Mouse (Mus musculus) erythroblast, adult 5-6 weeks (primary cell): Measurements from ENCODE around the gene Umad1. TPM values are rescaled to one million over a fixed set of nuclear protein-coding genes. Genes with fewer than 3 reads are reported as not detected.

Experiments
- ATAC-seq: replicated peaks from 2 replicates; pipeline ENCODE4 v1.8.0; 2016; ENCODE audit warnings: moderate number of reproducible peaks, mild to moderate bottlenecking, moderate TSS enrichment, inconsistent platforms; ENCODE audit not compliant: poor library complexity, low FRiP score, severe bottlenecking
- total RNA-seq, 2 experiments: library from RNA; stranded (forward) in 1 of 2; stranded (reverse) in 1 of 2; fragments of 150-400 nt in 1 of 2; fragments of 200-764, 138-1000 nt in 1 of 2; gene quantifications; 2 replicates each; pipeline versions ENCODE4 v1.2.3 to v1.2.4; 2015 to 2017; ENCODE audit warnings: low replicate concordance in 2 of 2

The Umad1 gene
- total RNA-seq, 2 experiments from 2014 or later = 1.8 to 6.5 TPM

GRCm38 (mm10) chr6:8360805-8361204, 101.7 kb downstream of the Umad1 start:
- no peak for ATAC-seq

- no peak for ATAC-seq
Measured at GRCm38 (mm10) chr6:8364033-8364756, 105.1 kb downstream of the Umad1 start.

- ATAC-seq = no peak
Measured at GRCm38 (mm10) chr6:8364757-8365150, 105.7 kb downstream of the Umad1 start.

GRCm38 (mm10) chr6:8367675-8368074, 108.6 kb downstream of the Umad1 start:
- ATAC-seq = no peak

GRCm38 (mm10) chr6:8368198-8368864, 109.2 kb downstream of the Umad1 start:
- no peak for ATAC-seq

- ATAC-seq = no peak
Measured at GRCm38 (mm10) chr6:8370624-8371023, 111.5 kb downstream of the Umad1 start.

- ATAC-seq = no peak
Measured at GRCm38 (mm10) chr6:8373051-8373450, 114.0 kb downstream of the Umad1 start.

- no peak for ATAC-seq
Measured at GRCm38 (mm10) chr6:8373851-8374250, 114.8 kb downstream of the Umad1 start.

- ATAC-seq = no peak
Measured at GRCm38 (mm10) chr6:8374290-8374689, 115.2 kb downstream of the Umad1 start.

GRCm38 (mm10) chr6:8374712-8375111, 115.6 kb downstream of the Umad1 start:
- ATAC-seq = no peak

- ATAC-seq = no peak
Measured at GRCm38 (mm10) chr6:8376351-8376750, 117.3 kb downstream of the Umad1 start.

- no peak for ATAC-seq
Measured at GRCm38 (mm10) chr6:8377667-8378066, 118.6 kb downstream of the Umad1 start.

GRCm38 (mm10) chr6:8389307-8389706, 130.2 kb downstream of the Umad1 start:
- no peak for ATAC-seq

GRCm38 (mm10) chr6:8390296-8390695, 131.2 kb downstream of the Umad1 start:
- no peak for ATAC-seq

- no peak for ATAC-seq
Measured at GRCm38 (mm10) chr6:8390935-8391334, 131.8 kb downstream of the Umad1 start.

- no peak for ATAC-seq
Measured at GRCm38 (mm10) chr6:8393029-8393428, 133.9 kb downstream of the Umad1 start.

GRCm38 (mm10) chr6:8394044-8394443, 135.0 kb downstream of the Umad1 start:
- ATAC-seq = no peak

- ATAC-seq = no peak
Measured at GRCm38 (mm10) chr6:8395061-8395460, 136.0 kb downstream of the Umad1 start.

- no peak for ATAC-seq
Measured at GRCm38 (mm10) chr6:8397252-8397651, 138.2 kb downstream of the Umad1 start.

- ATAC-seq = no peak
Measured at GRCm38 (mm10) chr6:8399710-8400109, 140.6 kb downstream of the Umad1 start.

- ATAC-seq = no peak
Measured at GRCm38 (mm10) chr6:8403127-8403526, 144.0 kb downstream of the Umad1 start.
